Mouse (Mus musculus): ENCODE data around the gene Gm17728. TPM values are rescaled to one million over a fixed set of nuclear protein-coding genes. Genes with fewer than 3 reads are reported as not detected.

Gene Gm17728
- polyA plus RNA-seq, 1 experiment, result not detected

GRCm38 (mm10) chr17:9439997-9440655 lies 18.3 kb downstream of the Gm17728 start:
- no peaks in the 10 kb centered on the region for H3K4me1 ChIP-seq (ENCODE audit: control insufficient read depth, insufficient read depth, insufficient read length, low read length)
- TF ChIP-seq POLR2A (IDR thresholded peaks at IDR 0.05; ENCODE audit: low read depth, low read length) (no peak), CTCF (IDR thresholded peaks at IDR 0.05; ENCODE audit: extremely low read depth, insufficient read length, insufficient replicate concordance, low read depth, low read length) (no peak)
- 76% methylated on average over 4 of the region's 4 CpGs for WGBS
- H3K36me3 ChIP-seq (ENCODE audit: control insufficient read depth, insufficient read depth, low read length), result no peaks in the 10 kb centered on the region
- no peak overlapping the region for H3K27ac ChIP-seq (ENCODE audit: insufficient read depth, low read depth, low read length)
- H3K4me3 ChIP-seq (ENCODE audit: low read depth, low read length), result no peak overlapping the region
- H3K27me3 ChIP-seq (ENCODE audit: control insufficient read depth, insufficient read depth, low read length), result no peaks in the 10 kb centered on the region

GRCm38 (mm10) chr17:9456406-9456805 lies 34.5 kb downstream of the Gm17728 start:
- H3K4me1 ChIP-seq (ENCODE audit: control insufficient read depth, insufficient read depth, insufficient read length, low read length), result no peaks in the 10 kb centered on the region
- no peak for TF ChIP-seq POLR2A (IDR thresholded peaks at IDR 0.05; ENCODE audit: low read depth, low read length)
- TF ChIP-seq CTCF (IDR thresholded peaks at IDR 0.05; ENCODE audit: extremely low read depth, insufficient read length, insufficient replicate concordance, low read depth, low read length), result no peak
- no peaks in the 10 kb centered on the region for H3K36me3 ChIP-seq (ENCODE audit: control insufficient read depth, insufficient read depth, low read length)
- no peaks in the 10 kb centered on the region for H3K27me3 ChIP-seq (ENCODE audit: control insufficient read depth, insufficient read depth, low read length)
- 60% methylated on average over 5 of the region's 5 CpGs for WGBS
- no peak overlapping the region for H3K27ac ChIP-seq (ENCODE audit: insufficient read depth, low read depth, low read length)
- H3K4me3 ChIP-seq (ENCODE audit: low read depth, low read length), result no peak overlapping the region

- no peaks in the 10 kb centered on the region for H3K4me1 ChIP-seq (ENCODE audit: control insufficient read depth, insufficient read depth, insufficient read length, low read length)
- H3K4me3 ChIP-seq (ENCODE audit: low read depth, low read length), result no peak overlapping the region
- no peak overlapping the region for H3K27ac ChIP-seq (ENCODE audit: insufficient read depth, low read depth, low read length)
- whole genome bisulfite sequencing, result 70% methylated on average over 2 of the region's 2 CpGs
- no peaks in the 10 kb centered on the region for H3K36me3 ChIP-seq (ENCODE audit: control insufficient read depth, insufficient read depth, low read length)
- TF ChIP-seq POLR2A (IDR thresholded peaks at IDR 0.05; ENCODE audit: low read depth, low read length), result no peak
- no peaks in the 10 kb centered on the region for H3K27me3 ChIP-seq (ENCODE audit: control insufficient read depth, insufficient read depth, low read length)
Measured at GRCm38 (mm10) chr17:9460904-9461303, 39.0 kb downstream of the Gm17728 start.

Other genes with a start within 250 kb of the Gm17728 start
- not detected in 2 replicates for gene Pabpc6, start 247.7 kb downstream of the Gm17728 start, polyA plus RNA-seq (2012; rRNA removed)